Mouse (Mus musculus) CH12.LX (cell line): Measurements from ENCODE around the gene Trim71.

ENCODE experiments used
- CTCF ChIP-seq, 2 experiments: IDR thresholded peaks in 1 of 2; conservative IDR thresholded peaks in 1 of 2; 2 replicates each; pipeline ENCODE4 v1.5.1; 2011 to 2012; ENCODE audit warnings: low read depth in 2 of 2, low read length in 2 of 2, improper control_type of control experiment in 1 of 2, inconsistent platforms in 1 of 2, mild to moderate bottlenecking in 1 of 2, moderate library complexity in 1 of 2
- POLR2A ChIP-seq: IDR thresholded peaks from 2 replicates; pipeline ENCODE4 v1.6.1; 2011; ENCODE audit warnings: low read depth, mild to moderate bottlenecking, improper control_type of control experiment, low read length
- ZKSCAN1 ChIP-seq: IDR thresholded peaks from 2 replicates; pipeline ENCODE4 v1.6.1; 2012; ENCODE audit warnings: low read depth, inconsistent platforms, low read length, improper control_type of control experiment, borderline replicate concordance

- TF ChIP-seq POLR2A (no peak), CTCF (conservative IDR thresholded peaks at IDR 0.05 in 1 of 2, IDR thresholded peaks at IDR 0.05 in 1 of 2; ENCODE audit: low read depth in 2 of 2, low read length in 2 of 2) (no peak), ZKSCAN1 (no peak)
These were observed 48.9 kb upstream of the Trim71 start for GRCm38 (mm10) chr9:114613026-114613425.
